Mouse (Mus musculus): ENCODE results near the gene Vps13d. TPM values are rescaled to one million over a fixed set of nuclear protein-coding genes. Genes with fewer than 3 reads are reported as not detected.

The Vps13d gene
- polyA plus RNA-seq, 1 experiment from 2014 or later, result 6.1 TPM

DNA sequence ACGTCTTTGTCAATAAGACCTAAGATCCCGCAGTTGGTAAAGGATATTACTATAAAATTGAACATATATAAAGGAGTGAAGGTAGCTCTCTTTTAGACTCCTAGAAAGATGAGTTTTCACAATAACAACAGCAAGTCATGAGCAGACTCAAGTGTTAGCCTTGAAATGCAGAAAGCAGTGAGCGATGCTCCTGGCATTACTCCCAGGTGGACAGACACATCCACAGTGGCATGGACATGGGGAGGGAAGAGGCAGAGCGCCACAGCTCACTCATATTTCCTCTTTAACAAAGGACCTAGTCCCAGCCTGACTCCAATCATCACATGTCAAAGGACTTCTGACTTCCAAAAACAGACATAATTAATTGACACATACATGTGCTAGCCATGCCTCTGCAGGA is 30.7 kb downstream of the Vps13d start:
- H3K9me3 ChIP-seq, result no peaks in the 10 kb centered on the region
- no peaks in the 10 kb centered on the region for H3K4me1 ChIP-seq (replicated peaks)
- no peak overlapping the region for H3K27ac ChIP-seq
- no peaks in the 10 kb centered on the region for H3K27me3 ChIP-seq (ENCODE audit: insufficient read depth, poor library complexity, severe bottlenecking)
- no peak for DNase-seq (ENCODE audit: low spot score)
- no peak overlapping the region for H3K4me3 ChIP-seq
- H3K36me3 ChIP-seq, result peaks cover 94% of the 10 kb centered on the region
- 97% methylated on average over 4 of the region's 4 CpGs for WGBS

DNA sequence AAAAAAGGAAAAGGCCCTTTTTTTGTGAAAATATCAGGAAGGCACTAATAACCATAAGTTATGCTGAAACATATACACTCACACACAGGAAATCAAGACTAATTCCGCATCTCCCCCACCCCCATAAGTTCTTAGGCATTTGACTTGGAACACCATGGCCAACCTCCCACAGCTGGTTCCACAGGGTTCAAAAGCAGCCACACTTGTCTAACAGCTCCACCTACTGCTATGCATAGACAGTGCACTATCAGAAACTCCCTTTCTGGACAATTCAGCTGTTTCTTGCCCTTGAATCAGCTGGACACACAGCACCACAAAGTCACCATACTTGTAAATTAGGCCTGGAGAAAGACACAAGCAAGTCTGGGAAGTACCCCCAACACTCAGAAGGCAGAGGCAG is 33.6 kb downstream of the Vps13d start:
- Histone ChIP-seq H3K36me3 (peaks cover 96% of the 10 kb centered on the region), H3K4me3 (no peak overlapping the region), H3K4me1 (replicated peaks) (no peaks in the 10 kb centered on the region), H3K27me3 (ENCODE audit: insufficient read depth, poor library complexity, severe bottlenecking) (no peaks in the 10 kb centered on the region), H3K9me3 (no peaks in the 10 kb centered on the region), H3K27ac (no peak overlapping the region)
- 90% methylated on average over 1 of the region's 1 CpGs for WGBS
- DNase-seq (ENCODE audit: low spot score), result no peak

DNA sequence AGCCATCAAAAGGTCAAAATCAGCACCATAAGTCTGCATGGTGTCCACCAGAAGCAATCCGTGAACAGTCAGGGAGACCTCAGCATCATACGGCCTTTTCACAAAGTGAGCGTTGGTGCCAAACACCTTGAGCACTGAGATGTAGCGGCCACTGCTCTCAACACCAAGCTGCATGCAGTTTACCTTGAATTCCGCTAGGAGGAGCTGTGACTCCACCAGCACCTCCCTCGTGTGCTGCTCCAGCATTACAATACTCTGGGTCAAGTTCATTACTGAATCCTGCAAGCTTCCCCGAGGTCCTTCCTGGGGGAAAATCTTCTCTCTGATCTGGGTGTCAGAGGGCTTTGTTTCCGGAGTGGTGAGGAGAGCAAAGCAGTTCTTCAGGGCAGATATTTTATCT is 38.8 kb downstream of the Vps13d start:
- Histone ChIP-seq H3K27me3 (ENCODE audit: insufficient read depth, poor library complexity, severe bottlenecking) (no peaks in the 10 kb centered on the region), H3K36me3 (peaks cover 92% of the 10 kb centered on the region), H3K4me3 (no peak overlapping the region), H3K4me1 (replicated peaks) (no peaks in the 10 kb centered on the region), H3K9me3 (no peaks in the 10 kb centered on the region), H3K27ac (no peak overlapping the region)
- DNase-seq (ENCODE audit: low spot score), result peak; percentile 23
- 54% methylated on average over 8 of the region's 8 CpGs for WGBS

DNA sequence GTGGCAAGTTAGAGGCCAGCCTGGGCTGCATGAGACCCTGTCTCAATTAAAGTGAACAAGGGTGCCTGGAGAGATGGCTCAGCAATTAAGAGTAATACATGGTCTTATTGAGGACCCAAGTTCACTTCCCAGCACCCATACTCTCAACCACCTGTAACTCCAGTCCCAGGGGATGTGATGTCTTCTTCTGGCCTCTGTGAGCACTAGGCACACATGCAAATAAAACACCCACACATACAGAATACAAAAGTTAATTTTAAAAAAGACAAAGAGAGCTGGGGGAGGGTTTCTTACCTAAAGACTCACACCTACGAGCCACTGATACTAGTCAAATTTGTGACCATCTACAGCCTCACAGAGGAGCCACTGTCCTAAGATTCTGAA is 43.7 kb downstream of the Vps13d start:
- no peak overlapping the region for H3K4me3 ChIP-seq
- 86% methylated on average over 1 of the region's 1 CpGs for WGBS
- H3K36me3 ChIP-seq, result peaks cover 87% of the 10 kb centered on the region

DNA sequence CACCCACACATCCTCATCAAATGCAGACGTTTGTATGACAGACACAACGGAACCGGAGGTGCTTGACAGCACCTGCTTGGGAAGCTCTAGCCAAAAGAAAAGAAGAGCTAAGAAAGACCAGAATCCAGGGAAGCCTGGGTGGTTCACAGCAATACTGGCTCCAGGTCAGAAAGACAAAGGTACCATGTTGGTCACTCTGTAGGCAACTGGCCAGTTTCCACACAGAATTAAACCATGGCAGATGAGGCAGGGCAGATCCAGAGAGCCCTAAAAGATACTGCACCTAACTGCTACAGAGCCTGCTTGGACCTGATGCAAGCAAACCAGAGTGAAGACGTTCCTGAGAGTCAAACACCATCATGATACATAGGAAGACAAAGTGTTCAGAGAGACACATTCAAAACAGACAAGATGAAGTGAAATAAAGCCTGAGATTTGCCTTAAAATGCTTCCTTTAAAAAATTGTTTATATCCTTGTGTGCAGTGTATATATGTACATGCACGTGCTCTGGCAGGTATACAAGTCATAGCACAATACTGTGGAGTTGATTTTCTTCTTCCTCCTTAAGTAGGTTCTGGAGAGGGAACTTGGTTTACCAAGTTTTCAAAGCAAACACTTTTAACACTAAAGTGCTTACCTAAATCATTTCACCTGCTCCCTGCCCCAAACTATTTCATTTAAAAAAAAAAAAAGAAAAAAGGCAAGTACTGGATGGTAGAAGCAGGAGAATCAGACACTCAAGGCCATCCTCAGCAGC is 44.3 kb downstream of the Vps13d start:
- Histone ChIP-seq H3K36me3 (peaks cover 87% of the 10 kb centered on the region), H3K9me3 (no peaks in the 10 kb centered on the region)

More for the DNA sequence above, 43.7 kb downstream of the Vps13d start:
- Histone ChIP-seq H3K27me3 (ENCODE audit: insufficient read depth, poor library complexity, severe bottlenecking) (no peaks in the 10 kb centered on the region), H3K9me3 (no peaks in the 10 kb centered on the region), H3K4me1 (replicated peaks) (no peaks in the 10 kb centered on the region), H3K27ac (no peak overlapping the region)
- DNase-seq (ENCODE audit: low spot score), result no peak

DNA sequence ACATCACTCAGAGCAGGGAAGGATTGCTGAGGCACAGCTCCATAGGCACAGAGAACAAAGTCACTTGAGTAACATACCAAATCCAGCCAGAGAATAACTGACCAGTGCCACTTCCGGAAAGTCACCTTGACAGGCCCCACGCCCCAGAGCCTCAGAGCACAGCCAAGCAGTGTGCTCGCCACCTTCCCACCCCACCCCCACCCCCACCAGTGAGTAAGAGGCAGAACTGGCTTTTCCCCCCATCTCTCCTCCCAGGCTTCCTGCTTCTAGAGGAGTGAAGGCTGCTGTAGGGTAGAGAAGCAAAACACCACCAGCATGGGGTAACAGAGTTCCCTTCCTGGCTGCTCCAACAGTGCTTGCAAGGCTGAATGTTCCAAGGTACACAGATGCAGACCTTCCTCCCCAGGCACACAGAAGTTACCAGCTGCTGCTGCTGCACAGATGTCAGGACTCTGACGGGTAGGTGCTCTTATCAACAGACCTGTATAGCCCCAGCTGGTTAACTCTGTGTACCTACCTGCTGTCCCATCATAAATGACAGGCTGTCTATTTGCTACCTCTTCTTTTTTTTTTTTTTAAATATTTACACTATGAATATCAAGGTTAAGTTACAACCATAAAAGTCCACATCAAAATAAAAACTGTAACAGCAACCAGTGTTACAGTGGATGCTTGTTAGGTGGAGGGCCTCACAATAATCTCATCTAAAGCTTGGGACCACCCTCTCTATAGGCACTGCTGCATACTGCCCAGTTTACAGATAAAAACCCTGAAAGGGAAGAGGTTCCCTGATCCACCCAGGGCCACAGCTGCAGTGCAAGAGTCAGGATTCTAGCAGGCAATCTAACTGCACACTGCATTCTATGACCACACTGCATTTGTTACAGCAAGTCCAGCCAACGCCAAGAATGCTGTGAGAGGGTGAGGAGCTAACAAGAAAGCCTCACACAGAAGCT is 47.5 kb downstream of the Vps13d start:
- Histone ChIP-seq H3K4me3 (no peak overlapping the region), H3K36me3 (peaks cover 85% of the 10 kb centered on the region), H3K9me3 (no peaks in the 10 kb centered on the region), H3K4me1 (replicated peaks) (no peaks in the 10 kb centered on the region), H3K27me3 (ENCODE audit: insufficient read depth, poor library complexity, severe bottlenecking) (no peaks in the 10 kb centered on the region), H3K27ac (no peak overlapping the region)
- WGBS, result 79% methylated on average over 5 of the region's 5 CpGs
- DNase-seq (ENCODE audit: low spot score), result no peak

More for the DNA sequence above, 44.3 kb downstream of the Vps13d start:
- H3K27ac ChIP-seq, result no peak overlapping the region
- no peak for DNase-seq (ENCODE audit: low spot score)
- H3K4me1 ChIP-seq (replicated peaks), result no peaks in the 10 kb centered on the region
- H3K4me3 ChIP-seq, result no peak overlapping the region
- 84% methylated on average over 5 of the region's 5 CpGs for WGBS
- H3K27me3 ChIP-seq (ENCODE audit: insufficient read depth, poor library complexity, severe bottlenecking), result no peaks in the 10 kb centered on the region

DNA sequence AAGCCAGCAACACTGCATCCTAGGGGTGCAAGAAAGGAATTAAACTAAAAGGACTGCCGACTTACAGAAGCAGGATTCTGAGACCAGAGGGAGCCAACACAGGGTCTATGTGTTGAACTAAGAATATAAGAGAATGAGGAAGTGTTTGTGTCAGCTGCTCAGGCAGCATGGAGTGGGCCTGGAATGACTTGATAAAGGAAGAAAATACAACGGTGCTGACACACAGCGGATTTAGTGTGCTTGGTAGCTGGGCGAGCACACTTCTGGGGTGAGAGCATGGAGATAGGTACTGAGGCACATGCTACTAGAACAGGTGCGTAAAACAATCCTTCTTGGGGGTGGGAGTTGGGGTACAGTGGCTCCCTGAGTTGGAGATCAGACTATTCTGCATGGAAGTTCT is 51.3 kb downstream of the Vps13d start:
- Histone ChIP-seq H3K36me3 (peaks cover 86% of the 10 kb centered on the region), H3K4me3 (no peak overlapping the region), H3K9me3 (no peaks in the 10 kb centered on the region), H3K27me3 (ENCODE audit: insufficient read depth, poor library complexity, severe bottlenecking) (no peaks in the 10 kb centered on the region), H3K27ac (no peak overlapping the region), H3K4me1 (replicated peaks) (no peaks in the 10 kb centered on the region)
- 93% methylated on average over 5 of the region's 5 CpGs for WGBS
- no peak for DNase-seq (ENCODE audit: low spot score)

DNA sequence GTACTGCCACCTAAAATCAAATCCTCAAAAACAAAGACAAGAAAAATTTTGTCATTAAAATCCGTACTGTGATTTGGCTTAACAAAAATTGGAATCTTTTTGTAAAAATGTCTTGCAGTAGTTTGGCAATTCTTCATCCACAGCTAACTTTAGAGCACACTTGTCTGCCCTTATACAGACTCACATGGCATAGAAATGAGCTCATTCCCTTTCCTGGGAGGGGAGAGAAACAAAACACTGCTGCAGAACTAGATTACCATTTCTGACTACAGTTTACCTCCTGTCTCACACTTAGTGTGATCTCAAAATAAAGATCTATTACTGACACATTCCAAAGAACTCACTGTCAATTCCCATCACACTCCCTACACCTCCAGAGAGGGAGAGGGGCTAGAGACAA is 58.1 kb downstream of the Vps13d start:
- no peaks in the 10 kb centered on the region for H3K4me1 ChIP-seq (replicated peaks)
- H3K9me3 ChIP-seq, result no peaks in the 10 kb centered on the region
- peaks cover 80% of the 10 kb centered on the region for H3K36me3 ChIP-seq
- no peaks in the 10 kb centered on the region for H3K27me3 ChIP-seq (ENCODE audit: insufficient read depth, poor library complexity, severe bottlenecking)
- DNase-seq (ENCODE audit: low spot score), result no peak
- no peak overlapping the region for H3K27ac ChIP-seq
- WGBS, result 92% methylated on average over 1 of the region's 1 CpGs
- no peak overlapping the region for H3K4me3 ChIP-seq

DNA sequence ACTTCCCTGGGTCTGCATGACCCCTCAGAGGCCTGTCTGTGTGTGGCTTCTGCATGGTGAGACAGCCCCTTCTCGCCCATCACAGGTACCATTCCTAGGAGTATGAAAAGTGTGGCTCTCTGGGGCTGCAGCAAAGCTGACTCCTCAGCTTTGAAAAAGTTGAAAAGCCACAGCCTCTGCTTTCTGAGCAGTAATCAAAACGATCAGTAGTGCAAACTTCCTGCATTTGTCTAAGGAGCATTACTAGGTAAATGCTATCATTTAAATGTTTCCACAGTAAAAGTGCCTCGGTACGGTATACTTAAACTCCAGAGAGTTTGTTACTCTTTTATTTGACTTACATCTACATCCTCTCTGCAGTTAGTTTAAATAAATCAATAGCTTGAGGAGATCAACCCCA is 59.3 kb downstream of the Vps13d start:
- DNase-seq (ENCODE audit: low spot score), result no peak
- Histone ChIP-seq H3K27me3 (ENCODE audit: insufficient read depth, poor library complexity, severe bottlenecking) (no peaks in the 10 kb centered on the region), H3K4me3 (no peak overlapping the region), H3K4me1 (replicated peaks) (no peaks in the 10 kb centered on the region), H3K27ac (no peak overlapping the region), H3K36me3 (peaks cover 81% of the 10 kb centered on the region), H3K9me3 (no peaks in the 10 kb centered on the region)
- 87% methylated on average over 4 of the region's 4 CpGs for WGBS

DNA sequence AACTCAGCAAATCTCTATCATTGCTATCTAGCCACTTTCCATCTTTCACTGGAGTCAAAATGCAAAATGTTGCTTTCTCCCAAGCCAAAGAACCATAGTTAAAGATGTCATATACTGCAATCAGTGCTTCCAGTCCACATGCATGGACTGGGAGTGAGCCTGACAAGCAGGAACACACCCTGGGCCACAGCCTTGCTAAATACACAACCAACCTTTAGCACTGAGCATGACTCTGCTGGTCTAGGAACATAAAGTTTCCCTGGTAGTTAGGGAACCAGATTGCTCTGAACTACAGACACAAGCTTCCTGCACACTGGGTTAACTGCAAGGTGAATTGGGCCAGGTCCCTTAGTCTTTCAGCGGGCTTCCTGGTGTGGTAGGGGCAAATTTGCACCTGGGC is 64.0 kb downstream of the Vps13d start:
- 85% methylated on average over 1 of the region's 1 CpGs for WGBS
- peaks cover 83% of the 10 kb centered on the region for H3K36me3 ChIP-seq
- no peak overlapping the region for H3K27ac ChIP-seq
- no peaks in the 10 kb centered on the region for H3K4me1 ChIP-seq (replicated peaks)
- H3K27me3 ChIP-seq (ENCODE audit: insufficient read depth, poor library complexity, severe bottlenecking), result no peaks in the 10 kb centered on the region
- no peak overlapping the region for H3K4me3 ChIP-seq
- no peaks in the 10 kb centered on the region for H3K9me3 ChIP-seq
- no peak for DNase-seq (ENCODE audit: low spot score)

DNA sequence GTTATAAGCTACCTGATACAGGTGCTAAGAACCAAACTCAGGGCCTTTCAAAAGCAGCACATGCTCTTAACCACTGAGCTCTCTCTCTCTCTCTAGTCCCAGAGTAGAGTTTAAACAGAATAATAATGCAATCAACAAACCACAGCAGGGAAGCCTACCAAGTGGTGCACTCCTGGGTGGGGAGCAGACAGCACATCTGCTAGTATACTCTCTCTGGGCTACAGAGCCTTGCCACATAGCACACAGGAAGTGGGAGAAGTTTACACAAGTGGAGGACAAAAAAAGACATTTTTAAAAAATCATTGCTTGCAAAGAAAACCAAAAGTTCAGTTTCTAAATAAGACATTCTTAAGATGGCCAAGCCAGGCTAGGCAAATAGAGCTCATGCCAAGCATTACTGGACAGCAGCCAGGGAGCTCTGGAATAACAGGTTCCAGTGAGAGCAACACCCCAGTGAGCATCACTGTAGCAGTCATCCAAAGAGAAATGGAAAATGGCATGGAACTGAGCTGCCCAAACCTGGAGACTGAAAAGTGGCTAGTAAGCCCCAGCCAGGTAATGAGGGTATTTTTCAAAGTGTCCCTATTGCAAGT is 64.8 kb downstream of the Vps13d start:
- no peaks in the 10 kb centered on the region for H3K4me1 ChIP-seq (replicated peaks)
- H3K36me3 ChIP-seq, result peaks cover 87% of the 10 kb centered on the region
- H3K9me3 ChIP-seq, result no peaks in the 10 kb centered on the region
- H3K27ac ChIP-seq, result no peak overlapping the region
- no peaks in the 10 kb centered on the region for H3K27me3 ChIP-seq (ENCODE audit: insufficient read depth, poor library complexity, severe bottlenecking)
- H3K4me3 ChIP-seq, result no peak overlapping the region
- DNase-seq (ENCODE audit: low spot score), result no peak

DNA sequence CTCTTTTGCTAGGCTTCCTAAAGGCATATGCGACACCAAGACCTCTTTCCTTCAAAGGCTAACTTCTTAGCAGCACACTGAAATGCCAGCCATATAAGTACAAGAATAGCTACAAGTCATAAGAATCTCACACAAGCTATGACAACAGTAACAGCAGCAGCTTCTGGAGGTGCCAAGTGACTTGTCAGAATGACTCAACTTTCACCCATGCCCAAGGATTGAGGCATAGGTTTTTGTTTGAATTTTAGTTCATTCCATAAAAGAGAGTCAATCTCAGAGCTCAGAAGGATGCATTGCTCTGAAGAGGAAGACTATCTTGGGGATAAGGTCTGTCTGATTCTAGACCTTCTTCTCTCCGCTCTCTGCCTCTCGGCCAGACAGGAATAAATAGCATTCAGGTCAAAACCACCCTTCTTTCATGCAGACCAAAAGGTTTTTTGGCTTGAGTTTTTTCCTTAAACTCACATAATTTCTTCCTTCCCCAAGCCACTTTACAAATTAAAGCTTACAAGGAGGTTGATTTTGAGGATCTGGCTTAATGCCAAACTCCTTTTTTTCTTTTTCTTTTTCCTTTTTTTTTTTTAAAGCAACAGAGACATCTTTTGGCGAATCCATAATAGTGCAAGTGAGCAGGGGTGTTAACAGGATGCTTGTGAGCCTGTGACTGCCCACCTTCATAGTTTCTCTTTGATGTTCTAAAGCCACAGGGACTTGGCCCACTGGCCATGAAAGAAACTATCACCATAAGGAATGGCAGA is 69.2 kb downstream of the Vps13d start:
- H3K27me3 ChIP-seq (ENCODE audit: insufficient read depth, poor library complexity, severe bottlenecking), result no peaks in the 10 kb centered on the region
- no peaks in the 10 kb centered on the region for H3K9me3 ChIP-seq
- DNase-seq (ENCODE audit: low spot score), result no peak
- H3K4me3 ChIP-seq, result no peak overlapping the region
- no peaks in the 10 kb centered on the region for H3K4me1 ChIP-seq (replicated peaks)
- peaks cover 87% of the 10 kb centered on the region for H3K36me3 ChIP-seq
- WGBS, result 88% methylated on average over 4 of the region's 4 CpGs
- H3K27ac ChIP-seq, result no peak overlapping the region

Data from hindbrain, embryonic 10.5 days (tissue).